Mouse (Mus musculus) liver, postnatal 0 days (tissue): Measurements from ENCODE around the gene Tcp11l1. TPM values are rescaled to one million over a fixed set of nuclear protein-coding genes. Genes with fewer than 3 reads are reported as not detected.
A peak's percentile ranks its signal among the peaks of the same experiment; 100 is the strongest.

ENCODE experiments used
- ATAC-seq: fragments of 200-750 bp; cut with Nextera tagmentation; 2 replicates; pipeline ENCODE4 v1.8.0; 2017; ENCODE audit warnings: mild to moderate bottlenecking, moderate library complexity
- DNase-seq: peaks from one replicate; pipeline ENCODE4 v3.0.0-alpha.2; 2016
- H3K27ac ChIP-seq: fragments of 300-500 bp; sonication (generic); 2 replicates; pipeline ENCODE4 v1.5.1; 2014; ENCODE audit warnings: antibody characterized with exemption, moderate library complexity, mild to moderate bottlenecking, low read depth
- H3K27me3 ChIP-seq: fragments of 300-500 bp; sonication (generic); 2 replicates; pipeline ENCODE4 v1.6.1; 2014; ENCODE audit warnings: low read length, control low read depth, mixed read lengths; ENCODE audit not compliant: insufficient read depth
- H3K36me3 ChIP-seq: fragments of 300-500 bp; sonication (generic); replicated peaks from 2 replicates; pipeline ENCODE4 v1.6.1; 2014; ENCODE audit warnings: mild to moderate bottlenecking, control low read depth, low read length, moderate library complexity, mixed read lengths; ENCODE audit not compliant: insufficient read depth
- H3K4me1 ChIP-seq: fragments of 300-500 bp; sonication (generic); 2 replicates; pipeline ENCODE4 v1.6.1; 2014; ENCODE audit warnings: antibody characterized with exemption, mild to moderate bottlenecking, control low read depth; ENCODE audit not compliant: insufficient read depth
- H3K4me2 ChIP-seq: fragments of 300-500 bp; sonication (generic); 2 replicates; pipeline ENCODE4 v1.6.1; 2014; ENCODE audit warnings: low read depth, mild to moderate bottlenecking, low read length, moderate library complexity, mixed read lengths
- H3K4me3 ChIP-seq: fragments of 300-500 bp; sonication (generic); 2 replicates; pipeline ENCODE4 v1.5.1; 2014; ENCODE audit warnings: low read depth, low read length
- H3K9ac ChIP-seq: fragments of 300-500 bp; sonication (generic); replicated peaks from 2 replicates; pipeline ENCODE4 v1.6.1; 2014; ENCODE audit warnings: mild to moderate bottlenecking, moderate library complexity
- H3K9me3 ChIP-seq: fragments of 300-500 bp; sonication (generic); 2 replicates; pipeline ENCODE4 v1.6.1; 2016; ENCODE audit warnings: mild to moderate bottlenecking, control low read depth, low read length, mixed read lengths
- CTCF ChIP-seq: sonication (generic); IDR thresholded peaks from 2 replicates; pipeline ENCODE4 v1.5.1; 2016; ENCODE audit warnings: antibody characterized with exemption, low read depth
- EP300 ChIP-seq: IDR thresholded peaks from 2 replicates; pipeline ENCODE4 v1.6.1; 2016; ENCODE audit warnings: antibody characterized with exemption, low read depth, mild to moderate bottlenecking
- WGBS: fragments of 180-500 bp; shearing (Covaris S2); extraction: QIAGEN DNeasy Blood & Tissue Kit; methylation state at CpG from one replicate; pipeline ENCODE4 v1.1.7; 2014; ENCODE audit not compliant: insufficient replicate concordance; 5-methylcytosine and 5-hydroxymethylcytosine counted together
- polyA plus RNA-seq: library from polyadenylated mRNA; unstranded; fragments of >200 nt; fragmentation: Nextera tagmentation; extraction: Ambion mirVana; gene quantifications from 2 replicates; pipeline ENCODE4 v1.2.1, GENCODE M21; 2015

Tcp11l1 gene
- polyA plus RNA-seq, 1 experiment from 2014 or later, result 10.5 TPM

DNA sequence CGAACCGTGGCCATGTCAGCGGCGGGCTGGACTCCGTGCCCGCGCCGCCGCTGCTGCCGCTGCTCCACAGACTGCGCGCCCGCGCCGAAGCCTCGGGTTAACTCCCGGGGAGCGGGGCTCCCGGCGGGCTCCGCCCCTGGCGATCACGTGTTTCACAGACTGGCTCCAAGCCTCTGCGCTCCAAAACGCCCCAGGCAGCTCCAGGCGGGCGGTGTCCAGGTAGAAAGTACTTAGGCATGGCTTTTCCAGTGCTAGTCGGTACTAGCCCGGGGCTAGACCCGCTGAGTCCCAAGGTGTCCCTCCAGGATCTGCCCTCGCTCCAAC, 30.7 kb upstream of the Tcp11l1 start, which contains the start of gene Depdc7:
Gene Depdc7 (minus strand): TSS at position 138 of the 324 bp plus-strand sequence.
- WGBS, result under 1% methylated on average over 31 of the region's 31 CpGs
- Histone ChIP-seq H3K27me3 (peaks cover 6% of the 10 kb centered on the region; the same call in 1 of the 2 replicates), H3K9me3 (no peaks in the 10 kb centered on the region)

DNA sequence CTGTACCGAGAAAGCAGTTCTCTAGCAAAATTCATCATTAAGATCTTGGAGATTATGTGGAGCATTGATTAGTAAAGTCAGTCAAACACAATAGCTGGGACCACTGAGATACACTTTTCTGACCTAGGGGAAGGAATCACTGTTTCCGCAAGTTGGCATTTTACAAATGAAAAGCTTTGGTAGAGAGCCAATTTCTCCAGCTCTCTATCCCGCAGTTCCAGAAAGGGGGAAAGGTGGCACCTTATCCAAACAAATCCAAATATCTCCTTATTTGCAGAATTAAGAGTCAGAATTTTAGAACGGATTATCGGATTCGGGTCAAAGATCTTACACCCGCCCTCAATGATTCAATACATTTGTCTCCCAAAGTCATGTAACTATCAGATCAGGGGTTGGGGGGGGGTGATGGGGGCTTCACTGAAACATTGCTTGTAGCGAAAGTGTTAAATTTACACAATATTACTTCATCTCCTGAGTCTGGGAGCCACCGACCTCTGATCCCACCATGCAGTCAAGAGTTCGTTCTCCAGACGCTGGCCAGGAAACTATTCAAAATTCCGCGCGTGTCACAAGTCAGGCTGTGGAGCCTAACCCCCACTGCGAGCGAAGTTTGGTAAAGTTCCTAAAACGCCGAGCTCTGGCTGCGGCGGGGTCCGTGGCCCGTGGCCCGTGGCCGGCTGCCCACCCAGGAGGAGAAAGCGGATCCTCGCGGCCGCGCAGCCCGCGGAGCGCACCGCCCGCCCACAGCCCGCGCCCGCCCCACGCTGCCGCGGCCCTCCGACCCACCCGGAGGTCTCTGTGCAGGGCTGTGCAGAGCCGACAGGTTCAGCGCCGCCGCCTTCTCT, 30.1 kb upstream of the Tcp11l1 start:
- DNase-seq (no peak), ATAC-seq (peak; percentile 39)
- Histone ChIP-seq H3K4me3 (peak overlapping the region; percentile 71), H3K36me3 (no peaks in the 10 kb centered on the region), H3K9me3 (no peaks in the 10 kb centered on the region), H3K4me1 (no peaks in the 10 kb centered on the region), H3K27ac (peak overlapping the region; percentile 84), H3K27me3 (peaks cover 6% of the 10 kb centered on the region; the same call in 1 of the 2 replicates), H3K9ac (peak overlapping the region; percentile 82), H3K4me2 (peak overlapping the region; percentile 77)
- WGBS, result 6% methylated on average over 45 of the region's 46 CpGs
- TF ChIP-seq EP300 (no peak), CTCF (no peak)

More for the DNA sequence above, 30.7 kb upstream of the Tcp11l1 start, which contains the start of gene Depdc7:
- Histone ChIP-seq H3K9ac (peak within 1 kb of the TSS; percentile 82), H3K4me3 (peak within 1 kb of the TSS; percentile 71), H3K36me3 (no peaks in the 10 kb centered on the region), H3K4me1 (no peaks in the 10 kb centered on the region), H3K27ac (peak within 1 kb of the TSS; percentile 84), H3K4me2 (peak within 1 kb of the TSS; percentile 77)
- TF ChIP-seq EP300, result no peak
- TF ChIP-seq CTCF, result no peak
- DNase-seq, result peak; percentile 87
- ATAC-seq, result peak; percentile 95

DNA sequence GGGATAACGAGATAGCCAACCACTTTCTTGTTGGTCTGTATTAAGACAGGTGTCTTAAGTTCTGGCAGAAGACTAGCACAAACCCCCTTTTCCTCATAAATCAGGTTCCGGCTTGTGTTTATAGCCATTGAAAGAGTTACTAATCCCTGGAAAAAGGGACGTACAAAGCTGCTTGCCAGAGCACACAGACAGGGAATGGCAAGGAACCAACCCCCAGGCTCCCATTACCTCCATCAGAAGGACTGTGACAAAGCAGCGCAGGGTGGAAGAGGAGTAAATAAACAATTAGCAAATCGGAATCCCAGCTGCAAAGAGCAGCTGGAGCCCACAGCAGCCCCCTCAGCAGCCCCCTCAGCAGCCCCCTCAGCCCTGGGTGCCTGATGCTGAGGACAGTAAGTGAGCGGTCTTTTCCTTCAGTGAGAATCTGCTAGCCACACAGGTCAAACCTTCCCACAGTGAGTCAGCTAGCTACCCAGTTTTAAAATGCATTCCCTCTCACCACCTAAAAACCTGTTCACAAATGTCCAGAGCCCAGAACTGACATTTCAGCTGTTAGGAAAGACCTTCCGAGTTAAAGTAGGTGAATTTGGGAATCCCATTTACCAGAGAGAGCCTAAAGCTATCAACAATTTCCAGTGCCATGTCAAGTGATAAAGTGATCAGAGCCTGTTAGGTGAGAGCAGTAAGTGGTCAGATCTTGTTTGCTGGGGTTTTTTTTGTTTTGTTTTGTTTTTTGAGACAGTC, 29.2 kb upstream of the Tcp11l1 start:
- no peaks in the 10 kb centered on the region for H3K36me3 ChIP-seq
- H3K27me3 ChIP-seq, result peaks cover 6% of the 10 kb centered on the region; the same call in 1 of the 2 replicates
- H3K27ac ChIP-seq, result peak overlapping the region; percentile 39; the same call in 1 of the 2 replicates
- H3K4me1 ChIP-seq, result no peaks in the 10 kb centered on the region
- DNase-seq (no peak), ATAC-seq (no peak)
- WGBS, result 54% methylated on average over 7 of the region's 7 CpGs
- H3K9ac ChIP-seq, result peak overlapping the region; percentile 82
- no peaks in the 10 kb centered on the region for H3K9me3 ChIP-seq
- peak overlapping the region; percentile 71 for H3K4me3 ChIP-seq
- no peak for TF ChIP-seq CTCF
- no peak for TF ChIP-seq EP300
- peak overlapping the region; percentile 77 for H3K4me2 ChIP-seq

DNA sequence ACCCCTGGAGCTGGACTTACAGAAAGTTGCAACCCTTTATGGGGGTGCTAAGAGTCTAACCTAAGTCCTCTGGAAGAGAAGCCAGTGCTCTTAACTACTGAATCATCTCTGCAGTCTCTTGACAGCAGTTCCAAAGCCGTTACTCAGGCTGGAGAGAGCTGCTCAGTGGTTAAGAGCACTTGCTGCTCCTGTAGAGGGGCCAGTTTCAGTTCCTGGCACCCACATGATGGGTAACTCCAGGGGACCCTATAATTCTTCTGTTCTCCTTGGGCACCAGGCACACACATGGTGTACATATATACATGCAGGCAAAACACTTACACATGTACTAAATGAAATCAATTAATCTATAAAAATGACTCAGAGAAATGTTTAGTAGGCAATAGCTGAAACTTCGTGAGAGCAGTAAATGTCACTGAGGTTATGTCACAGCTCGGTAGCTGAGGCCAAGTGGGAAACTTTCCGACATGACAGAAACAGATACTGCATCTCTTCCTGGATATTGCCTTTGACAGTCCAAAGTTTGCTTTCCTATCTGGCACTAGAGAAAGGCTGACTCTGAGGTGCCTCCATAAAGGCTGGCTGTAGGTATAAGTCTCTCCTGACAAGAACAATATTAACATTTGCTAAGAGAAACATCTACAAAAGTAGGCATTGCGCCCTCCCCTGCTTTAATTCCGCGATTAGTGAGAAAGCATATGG, 28.4 kb upstream of the Tcp11l1 start:
- Histone ChIP-seq H3K9me3 (no peaks in the 10 kb centered on the region), H3K4me2 (peak overlapping the region; percentile 77), H3K27me3 (peaks cover 6% of the 10 kb centered on the region; the same call in 1 of the 2 replicates), H3K4me1 (no peaks in the 10 kb centered on the region), H3K9ac (peak overlapping the region; percentile 82; the same call in 1 of the 2 replicates), H3K4me3 (peak overlapping the region; percentile 71), H3K36me3 (no peaks in the 10 kb centered on the region), H3K27ac (peak overlapping the region; percentile 39; the same call in 1 of the 2 replicates)
- TF ChIP-seq CTCF, result no peak
- TF ChIP-seq EP300, result no peak
- ATAC-seq (no peak), DNase-seq (no peak)
- 53% methylated on average over 7 of the region's 7 CpGs for WGBS

DNA sequence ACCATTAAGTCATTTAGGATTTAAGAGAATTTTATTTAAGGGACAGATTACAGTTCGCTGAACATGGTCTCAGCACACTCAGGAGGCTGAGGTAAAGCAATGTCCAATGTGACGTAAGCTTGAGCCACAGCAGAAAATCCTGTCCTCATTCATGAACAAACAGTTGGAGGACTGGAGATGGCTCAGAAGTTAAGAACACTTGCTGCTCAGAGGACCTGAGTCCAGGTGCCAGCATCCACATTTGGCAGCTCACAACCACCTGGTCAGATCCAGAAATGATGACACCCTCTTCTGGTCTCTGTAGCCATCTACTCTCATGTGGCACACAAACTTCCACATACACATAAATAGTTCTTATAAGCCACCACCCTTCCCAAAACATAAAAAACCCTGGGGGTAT, 27.7 kb upstream of the Tcp11l1 start:
- Histone ChIP-seq H3K27me3 (peaks cover 6% of the 10 kb centered on the region; the same call in 1 of the 2 replicates), H3K4me3 (no peak overlapping the region), H3K27ac (no peak overlapping the region), H3K9me3 (no peaks in the 10 kb centered on the region), H3K36me3 (no peaks in the 10 kb centered on the region), H3K4me2 (no peak overlapping the region), H3K9ac (no peak overlapping the region), H3K4me1 (no peaks in the 10 kb centered on the region)
- no peak for TF ChIP-seq EP300
- TF ChIP-seq CTCF, result no peak
- DNase-seq (no peak), ATAC-seq (no peak)
- 75% methylated on average over 2 of the region's 2 CpGs for WGBS

DNA sequence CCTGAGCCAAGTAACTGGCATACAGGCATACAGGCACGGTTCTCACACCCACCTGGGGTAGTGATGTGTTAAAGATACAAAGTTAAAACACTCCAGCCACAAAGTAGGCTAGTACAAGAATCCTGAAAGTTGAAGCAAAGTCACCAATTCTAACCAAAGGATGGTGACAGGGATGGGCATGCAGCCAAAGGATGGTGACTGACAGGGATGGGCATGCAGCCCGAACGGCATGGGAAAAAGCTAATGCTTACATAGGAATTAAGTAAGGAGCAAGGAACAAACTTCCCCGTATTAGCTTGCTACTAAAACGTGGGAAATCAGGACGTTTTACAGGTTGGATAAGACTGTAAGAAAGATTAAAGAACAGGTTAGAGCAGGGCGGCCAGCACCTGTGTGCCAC, 24.3 kb upstream of the Tcp11l1 start:
- H3K9ac ChIP-seq, result no peak overlapping the region
- no peak overlapping the region for H3K4me2 ChIP-seq

More for the DNA sequence above, 24.3 kb upstream of the Tcp11l1 start:
- Histone ChIP-seq H3K27ac (no peak overlapping the region), H3K27me3 (no peaks in the 10 kb centered on the region), H3K9me3 (no peaks in the 10 kb centered on the region), H3K4me1 (no peaks in the 10 kb centered on the region; the same call in none of the 2 replicates), H3K4me3 (no peak overlapping the region), H3K36me3 (no peaks in the 10 kb centered on the region)
- DNase-seq (peak; percentile 35), ATAC-seq (no peak)
- WGBS, result 57% methylated on average over 7 of the region's 7 CpGs
- TF ChIP-seq CTCF (no peak), EP300 (no peak)
